Mouse (Mus musculus): ENCODE data around the gene Gng5. TPM values are rescaled to one million over a fixed set of nuclear protein-coding genes. Genes with fewer than 3 reads are reported as not detected.
A peak's percentile ranks its signal among the peaks of the same experiment; 100 is the strongest.

Gene Gng5
- total and polyA plus RNA-seq, 3 experiments: 186 to 2,226 (median 266) TPM

GRCm38 (mm10) chr3:146451375-146451774 is 48.2 kb upstream of the Gng5 start:
- H3K36me3 ChIP-seq (ENCODE audit: control insufficient read depth in 1 of 2, insufficient read depth in 2 of 2, low read length in 2 of 2): peaks cover 0 to 8% of the 10 kb centered on the region in 2 experiments; a peak in 2 of 4 replicates
- peaks cover 0 to 11% of the 10 kb centered on the region in 2 experiments; a peak in 3 of 4 replicates for H3K4me1 ChIP-seq (ENCODE audit: control insufficient read depth in 1 of 2, insufficient read depth in 2 of 2, low read length in 2 of 2)
- no peak overlapping the region for H3K9ac ChIP-seq (ENCODE audit: control insufficient read depth, low read depth, low read length, poor library complexity, severe bottlenecking)
- no peaks in the 10 kb centered on the region for H3K27me3 ChIP-seq (ENCODE audit: control insufficient read depth in 1 of 2, insufficient read depth in 2 of 2, low read length in 2 of 2)
- no peak overlapping the region for H3K4me3 ChIP-seq (ENCODE audit: control insufficient read depth in 1 of 2, insufficient read depth in 1 of 2, low read depth in 2 of 2, low read length in 2 of 2)
- no peaks in the 10 kb centered on the region for H3K79me2 ChIP-seq (ENCODE audit: control insufficient read depth, insufficient read depth, low read length, poor library complexity)
- TF ChIP-seq EP300 (IDR thresholded peaks at IDR 0.05; ENCODE audit: low read depth in 1 of 2, low read length in 2 of 2): no peak
- TF ChIP-seq ZNF384 (IDR thresholded peaks at IDR 0.05; ENCODE audit: low read depth, low read length): no peak
- TF ChIP-seq SIN3A (IDR thresholded peaks at IDR 0.05; ENCODE audit: low read length): 0 out of 2 replicates have a peak, but pooled peaks have one; percentile 25
- no peak for TF ChIP-seq MEF2A (IDR thresholded peaks at IDR 0.05; ENCODE audit: extremely low read depth, insufficient replicate concordance, low read depth, low read length, poor library complexity, severe bottlenecking)
- DNase-seq (ENCODE audit: low read depth, low spot score): peak; percentile 17
- no peaks in the 10 kb centered on the region for H3K9me3 ChIP-seq (replicated peaks; ENCODE audit: insufficient read depth, low read length)
- no peak overlapping the region for H3K27ac ChIP-seq (ENCODE audit: control insufficient read depth, low read depth, low read length)

DNA sequence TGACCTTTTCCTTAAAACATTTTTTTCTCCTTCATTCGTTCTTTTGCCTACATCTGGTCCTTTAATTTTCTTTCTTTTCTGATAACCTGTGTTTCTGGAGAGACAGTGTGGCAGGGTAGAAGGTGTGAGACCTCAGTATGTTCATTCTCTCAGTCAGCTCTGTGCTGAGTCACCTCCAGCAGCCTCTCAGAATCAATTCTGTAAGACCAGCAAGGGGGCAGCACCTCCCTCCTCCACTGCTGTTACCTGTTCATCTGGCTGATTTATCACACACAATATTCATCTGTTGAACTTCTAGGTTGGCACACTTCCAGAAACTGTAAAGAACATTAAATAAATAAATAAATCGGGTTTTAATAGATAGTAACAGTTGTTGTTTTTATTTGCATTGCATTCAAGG is 36.7 kb upstream of the Gng5 start:
- Histone ChIP-seq H3K79me2 (ENCODE audit: control insufficient read depth, insufficient read depth, low read length, poor library complexity) (no peaks in the 10 kb centered on the region), H3K9me3 (replicated peaks; ENCODE audit: insufficient read depth, low read length) (no peaks in the 10 kb centered on the region), H3K4me1 (ENCODE audit: control insufficient read depth in 1 of 2, insufficient read depth in 2 of 2, low read length in 2 of 2) (no peaks in the 10 kb centered on the region), H3K36me3 (ENCODE audit: control insufficient read depth in 1 of 2, insufficient read depth in 2 of 2, low read length in 2 of 2) (no peaks in the 10 kb centered on the region; a peak in 1 of 4 replicates), H3K9ac (ENCODE audit: control insufficient read depth, low read depth, low read length, poor library complexity, severe bottlenecking) (no peak overlapping the region), H3K4me3 (ENCODE audit: control insufficient read depth in 1 of 2, insufficient read depth in 1 of 2, low read depth in 2 of 2, low read length in 2 of 2) (no peak overlapping the region), H3K27ac (ENCODE audit: control insufficient read depth, low read depth, low read length) (no peak overlapping the region), H3K27me3 (ENCODE audit: control insufficient read depth in 1 of 2, insufficient read depth in 2 of 2, low read length in 2 of 2) (no peaks in the 10 kb centered on the region)
- no peak for TF ChIP-seq TBP (IDR thresholded peaks at IDR 0.05; ENCODE audit: low read depth, low read length)
- peak in 2 of 3 experiments; percentile 5 to 17; a peak in 1 of 6 replicates for TF ChIP-seq CTCF (IDR thresholded peaks at IDR 0.05 in 2 of 3, conservative IDR thresholded peaks at IDR 0.05 in 1 of 3; ENCODE audit: control insufficient read depth in 1 of 3, insufficient read depth in 1 of 3, low read depth in 2 of 3, low read length in 3 of 3, poor library complexity in 1 of 3, severe bottlenecking in 1 of 3)
- DNase-seq (ENCODE audit: low read depth, low spot score): no peak

GRCm38 (mm10) chr3:146469226-146469625 is 30.4 kb upstream of the Gng5 start:
- H3K79me2 ChIP-seq (ENCODE audit: control insufficient read depth, insufficient read depth, low read length, poor library complexity): no peaks in the 10 kb centered on the region
- H3K9ac ChIP-seq (ENCODE audit: control insufficient read depth, low read depth, low read length, poor library complexity, severe bottlenecking): no peak overlapping the region
- H3K36me3 ChIP-seq (ENCODE audit: control insufficient read depth in 1 of 2, insufficient read depth in 2 of 2, low read length in 2 of 2): no peaks in the 10 kb centered on the region
- H3K4me1 ChIP-seq (ENCODE audit: control insufficient read depth in 1 of 2, insufficient read depth in 2 of 2, low read length in 2 of 2): no peaks in the 10 kb centered on the region
- TF ChIP-seq POLR2AphosphoS2 (IDR thresholded peaks at IDR 0.05; ENCODE audit: low read length): no peak
- TF ChIP-seq ZC3H11A (IDR thresholded peaks at IDR 0.05; ENCODE audit: low read depth, low read length): no peak
- TF ChIP-seq USF2 (IDR thresholded peaks at IDR 0.05; ENCODE audit: borderline replicate concordance in 1 of 2, insufficient read depth in 1 of 2, low read depth in 1 of 2, low read length in 2 of 2): no peak
- TF ChIP-seq RCOR1 (IDR thresholded peaks at IDR 0.05; ENCODE audit: low read depth, low read length): no peak
- TF ChIP-seq EP300 (IDR thresholded peaks at IDR 0.05; ENCODE audit: low read depth in 1 of 2, low read length in 2 of 2): no peak
- no peak for TF ChIP-seq ZKSCAN1 (IDR thresholded peaks at IDR 0.05; ENCODE audit: low read depth, low read length)
- TF ChIP-seq E2F4 (IDR thresholded peaks at IDR 0.05; ENCODE audit: borderline replicate concordance, low read depth, low read length): no peak
- no peak overlapping the region for H3K4me3 ChIP-seq (ENCODE audit: control insufficient read depth in 1 of 2, insufficient read depth in 1 of 2, low read depth in 2 of 2, low read length in 2 of 2)
- H3K27me3 ChIP-seq (ENCODE audit: control insufficient read depth in 1 of 2, insufficient read depth in 2 of 2, low read length in 2 of 2): no peaks in the 10 kb centered on the region
- no peak for DNase-seq (ENCODE audit: low read depth, low spot score)
- H3K27ac ChIP-seq (ENCODE audit: control insufficient read depth, low read depth, low read length): no peak overlapping the region
- H3K9me3 ChIP-seq (replicated peaks; ENCODE audit: insufficient read depth, low read length): no peaks in the 10 kb centered on the region

Data from MEL (cell line).